Mouse (Mus musculus) forebrain, embryonic 13.5 days (tissue): Measurements from ENCODE around the gene Rpl26. TPM values are rescaled to one million over a fixed set of nuclear protein-coding genes. Genes with fewer than 3 reads are reported as not detected.
"Not testable (repeated sequence)": the region's sequence is repeated elsewhere in the genome, so short reads cannot be mapped to it uniquely, and the experiment has no call there.

ENCODE experiments used
- ATAC-seq: fragments of 200-750 bp; cut with Nextera tagmentation; 2 replicates; pipeline ENCODE4 v1.8.0; 2017
- H3K27ac ChIP-seq: fragments of 300-500 bp; sonication (generic); 2 replicates; pipeline ENCODE4 v1.5.1; 2015; ENCODE audit warnings: inconsistent platforms, mild to moderate bottlenecking, moderate library complexity
- H3K27me3 ChIP-seq: fragments of 300-500 bp; sonication (generic); 2 replicates; pipeline ENCODE4 v1.6.1; 2015; ENCODE audit warnings: mild to moderate bottlenecking, inconsistent platforms
- H3K36me3 ChIP-seq: fragments of 300-500 bp; sonication (generic); 2 replicates; pipeline ENCODE4 v1.6.1; 2015; ENCODE audit warnings: mild to moderate bottlenecking, inconsistent platforms; ENCODE audit not compliant: poor library complexity, severe bottlenecking
- H3K4me1 ChIP-seq: fragments of 300-500 bp; sonication (generic); 2 replicates; pipeline ENCODE4 v1.6.1; 2015; ENCODE audit warnings: inconsistent platforms
- H3K4me2 ChIP-seq: fragments of 300-500 bp; sonication (generic); 2 replicates; pipeline ENCODE4 v1.6.1; 2015; ENCODE audit warnings: inconsistent platforms, mild to moderate bottlenecking, moderate library complexity
- H3K4me3 ChIP-seq: fragments of 300-500 bp; sonication (generic); 2 replicates; pipeline ENCODE4 v1.5.1; 2015; ENCODE audit warnings: mild to moderate bottlenecking, inconsistent platforms
- H3K9ac ChIP-seq: fragments of 300-500 bp; sonication (generic); 2 replicates; pipeline ENCODE4 v1.6.1; 2015; ENCODE audit warnings: mild to moderate bottlenecking, inconsistent platforms
- H3K9me3 ChIP-seq: fragments of 300-500 bp; sonication (generic); replicated peaks from 2 replicates; pipeline ENCODE4 v1.6.1; 2016; ENCODE audit warnings: inconsistent platforms
- WGBS: fragments of 180-500 bp; shearing (Covaris S2); methylation state at CpG from one replicate; pipeline ENCODE4 v1.1.7; 2015; 5-methylcytosine and 5-hydroxymethylcytosine counted together
- polyA plus RNA-seq: library from polyadenylated mRNA; unstranded; fragments of >200 nt; fragmentation: Nextera tagmentation; extraction: Ambion mirVana; gene quantifications from 2 replicates; pipeline ENCODE4 v1.2.1, GENCODE M21; 2015

Gene Rpl26
- polyA plus RNA-seq, 1 experiment from 2014 or later: 887 TPM

- WGBS: 71% methylated on average over 5 of the region's 5 CpGs
- no peaks in the 10 kb centered on the region for H3K9me3 ChIP-seq
- H3K4me2 ChIP-seq: no peak overlapping the region
- H3K36me3 ChIP-seq: no peaks in the 10 kb centered on the region
- H3K27me3 ChIP-seq: no peaks in the 10 kb centered on the region
- no peaks in the 10 kb centered on the region for H3K4me1 ChIP-seq
- ATAC-seq: no peak
- H3K9ac ChIP-seq: no peak overlapping the region
- H3K4me3 ChIP-seq: no peak overlapping the region
- peak overlapping the region; percentile 37 for H3K27ac ChIP-seq
Observed at GRCm38 (mm10) chr11:68933885-68934507, 32.6 kb downstream of the Rpl26 start.

DNA sequence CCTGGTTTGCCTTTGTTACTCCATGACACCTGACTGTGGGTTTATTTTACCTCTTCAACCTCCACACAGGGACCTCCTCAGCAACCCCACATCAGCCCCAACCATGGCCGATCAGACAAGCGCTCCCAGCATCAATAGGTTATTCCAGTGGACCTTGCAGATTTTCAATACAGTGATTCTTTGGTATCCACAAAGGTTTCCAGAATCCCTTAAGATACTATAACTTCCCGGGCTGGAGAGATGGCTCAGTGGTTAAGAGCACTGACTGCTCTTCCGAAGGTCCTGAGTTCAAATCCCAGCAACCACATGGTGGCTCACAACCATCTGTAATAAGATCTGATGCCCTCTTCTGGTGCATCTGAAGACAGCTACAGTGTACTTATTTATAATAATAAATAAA lies 35.6 kb downstream of the Rpl26 start:
- ATAC-seq, H3K36me3 ChIP-seq, H3K9me3 ChIP-seq, H3K4me3 ChIP-seq, H3K27ac ChIP-seq, H3K27me3 ChIP-seq, H3K9ac ChIP-seq, H3K4me1 ChIP-seq, H3K4me2 ChIP-seq: not testable (repeated sequence)
- WGBS: 89% methylated on average over 4 of the region's 4 CpGs

DNA sequence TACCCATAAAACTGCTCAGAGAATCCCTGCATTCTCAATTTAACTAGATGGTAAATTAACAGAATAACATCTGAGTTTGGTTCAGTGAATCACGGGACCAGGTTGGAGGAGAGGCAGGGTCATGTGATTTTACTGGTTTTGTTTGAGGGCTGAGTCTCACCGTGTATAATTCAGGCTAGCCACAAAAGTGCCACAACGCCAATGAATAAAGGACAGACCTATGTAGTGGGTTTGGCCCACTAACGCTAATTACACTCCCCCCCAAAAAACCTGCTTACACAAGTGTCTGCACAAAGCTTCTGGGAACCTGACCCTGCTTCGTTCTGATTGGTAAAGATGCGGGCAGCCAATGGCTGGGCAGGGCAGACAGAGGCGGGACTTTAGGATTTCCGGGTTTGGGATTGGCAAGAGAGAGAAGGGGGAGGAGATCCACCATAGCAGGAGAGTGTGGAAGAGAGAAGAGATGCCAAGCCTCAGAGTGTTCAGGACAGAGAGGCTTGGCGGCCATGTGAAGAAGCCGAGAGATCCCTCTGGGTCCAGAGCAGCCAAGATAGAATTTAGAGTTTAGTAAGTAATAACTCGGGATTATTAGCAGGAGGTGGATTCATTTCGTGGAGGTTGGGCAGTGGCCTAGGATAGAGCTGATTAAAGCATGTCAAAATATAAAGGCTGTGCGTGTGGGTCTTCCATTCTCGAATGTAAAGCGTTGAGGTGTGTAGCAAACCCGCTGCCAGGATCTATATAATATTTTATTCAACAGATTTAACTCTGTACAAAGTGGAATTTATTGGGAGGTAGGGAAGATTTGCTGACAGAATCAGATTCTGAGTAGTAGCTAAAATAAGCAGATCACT lies 38.3 kb downstream of the Rpl26 start:
- H3K9me3 ChIP-seq: no peaks in the 10 kb centered on the region
- H3K27ac ChIP-seq: peak overlapping the region; percentile 72
- ATAC-seq: peak; percentile 100
- H3K4me1 ChIP-seq: peaks cover 6% of the 10 kb centered on the region
- WGBS: 2% methylated on average over 16 of the region's 16 CpGs
- peak overlapping the region; percentile 74 for H3K9ac ChIP-seq
- peak overlapping the region; percentile 67 for H3K4me2 ChIP-seq
- peak overlapping the region; percentile 49 for H3K4me3 ChIP-seq
- H3K27me3 ChIP-seq: no peaks in the 10 kb centered on the region
- H3K36me3 ChIP-seq: no peaks in the 10 kb centered on the region; the same call in 1 of the 2 replicates

DNA sequence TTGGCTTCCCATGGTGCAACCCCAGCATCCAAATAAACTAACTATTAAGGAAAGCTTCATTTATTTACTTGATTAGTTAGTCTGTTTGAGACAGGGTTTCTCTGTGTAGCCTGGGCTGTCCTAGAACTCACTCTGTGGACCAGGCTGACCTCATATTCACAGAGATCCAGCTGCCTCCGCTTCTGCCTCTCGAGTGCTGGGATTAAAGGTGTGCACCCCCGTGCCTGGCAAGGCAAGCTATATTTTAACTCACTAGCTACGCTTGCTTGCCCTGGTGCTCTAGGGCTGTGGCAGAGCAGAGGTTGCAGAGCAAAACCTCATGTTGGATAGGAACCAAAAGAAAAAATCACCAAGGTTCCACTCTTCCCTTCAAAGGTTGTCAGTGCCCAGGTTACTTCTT lies 39.1 kb downstream of the Rpl26 start:
- 54% methylated on average over 4 of the region's 4 CpGs for WGBS
- no peak overlapping the region for H3K27ac ChIP-seq

GRCm38 (mm10) chr11:68942731-68943130 lies 41.3 kb downstream of the Rpl26 start:
- no peak overlapping the region for H3K9ac ChIP-seq
- peaks cover 9% of the 10 kb centered on the region for H3K4me1 ChIP-seq
- no peak for ATAC-seq
- H3K4me2 ChIP-seq: no peak overlapping the region
- peaks cover 14% of the 10 kb centered on the region for H3K27me3 ChIP-seq
- no peak overlapping the region for H3K27ac ChIP-seq
- 92% methylated on average over 8 of the region's 8 CpGs for WGBS
- no peaks in the 10 kb centered on the region for H3K9me3 ChIP-seq
- no peaks in the 10 kb centered on the region; the same call in 1 of the 2 replicates for H3K36me3 ChIP-seq
- no peak overlapping the region for H3K4me3 ChIP-seq

More for the DNA sequence above, 39.1 kb downstream of the Rpl26 start:
- Histone ChIP-seq H3K27me3 (no peaks in the 10 kb centered on the region), H3K4me3 (peak overlapping the region; percentile 49), H3K36me3 (no peaks in the 10 kb centered on the region; the same call in 1 of the 2 replicates), H3K4me1 (peaks cover 6% of the 10 kb centered on the region), H3K9me3 (no peaks in the 10 kb centered on the region), H3K9ac (peak overlapping the region; percentile 74), H3K4me2 (peak overlapping the region; percentile 67)
- no peak for ATAC-seq

DNA sequence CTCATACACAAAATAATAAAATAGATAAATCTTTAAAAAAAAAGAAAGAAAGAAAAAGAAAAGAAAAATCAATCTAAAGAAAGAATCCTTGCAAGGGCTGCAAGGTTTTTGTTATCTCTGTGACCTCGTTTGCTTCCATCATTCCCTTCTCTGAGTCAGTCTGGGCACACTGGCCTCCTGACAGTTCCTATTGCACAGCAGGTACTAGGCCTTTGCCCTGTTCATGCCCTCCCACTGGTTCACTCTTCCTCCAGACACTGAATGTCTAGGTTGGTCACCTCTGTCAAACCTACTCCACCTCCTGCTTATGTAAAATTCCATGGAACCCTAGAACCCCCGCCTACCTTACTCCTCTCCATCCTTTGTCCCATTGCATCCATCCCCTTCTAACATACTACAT lies 43.9 kb downstream of the Rpl26 start:
- no peak for ATAC-seq
- Histone ChIP-seq H3K4me1 (peaks cover 7% of the 10 kb centered on the region), H3K9me3 (no peaks in the 10 kb centered on the region), H3K9ac (no peak overlapping the region), H3K4me3 (no peak overlapping the region), H3K27ac (no peak overlapping the region), H3K36me3 (no peaks in the 10 kb centered on the region; the same call in 1 of the 2 replicates), H3K27me3 (peaks cover 16% of the 10 kb centered on the region), H3K4me2 (no peak overlapping the region)
- 69% methylated on average over 2 of the region's 2 CpGs for WGBS

- Histone ChIP-seq H3K4me3 (no peak overlapping the region), H3K4me1 (peaks cover 3% of the 10 kb centered on the region; the same call in 1 of the 2 replicates), H3K9me3 (no peaks in the 10 kb centered on the region), H3K9ac (0 out of 2 replicates have a peak overlapping the region, but pooled peaks have one; percentile 1), H3K36me3 (no peaks in the 10 kb centered on the region; the same call in 1 of the 2 replicates), H3K27me3 (peaks cover 18% of the 10 kb centered on the region), H3K4me2 (no peak overlapping the region; the same call in 1 of the 2 replicates), H3K27ac (no peak overlapping the region)
- WGBS: 87% methylated on average over 4 of the region's 4 CpGs
- ATAC-seq: no peak
Observed at GRCm38 (mm10) chr11:68946001-68946400, 44.6 kb downstream of the Rpl26 start.

DNA sequence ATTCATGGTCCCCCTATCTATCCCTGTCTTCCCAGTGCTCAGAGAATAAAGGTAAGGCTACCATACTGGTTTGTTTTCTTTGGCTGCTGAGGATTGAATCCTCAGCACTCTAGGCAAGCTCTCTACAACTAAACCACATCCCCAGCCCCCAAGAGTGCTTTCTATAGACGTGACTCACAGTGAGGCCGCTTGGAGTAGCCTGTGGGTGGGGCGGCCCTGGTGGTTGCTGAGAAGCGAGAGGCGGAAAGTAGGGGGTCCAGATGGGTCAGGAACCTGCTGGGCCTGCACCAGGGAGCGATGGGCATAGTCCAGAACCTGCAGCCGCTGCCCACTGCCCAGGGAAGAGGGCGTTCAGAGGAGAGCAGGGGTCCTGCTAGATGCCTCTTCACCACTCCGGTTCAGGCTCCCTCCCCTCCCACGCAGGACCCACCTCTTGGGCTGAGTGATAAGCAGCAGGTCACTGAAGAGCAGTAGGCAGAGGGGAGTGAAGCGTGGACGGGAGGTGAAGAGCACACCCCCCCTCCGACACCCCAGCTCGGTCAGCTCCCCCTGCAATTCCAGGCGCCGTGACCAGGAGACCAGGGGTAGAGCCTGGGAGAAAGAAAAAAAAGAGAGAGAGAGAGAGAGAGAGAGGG lies 45.5 kb downstream of the Rpl26 start:
- Histone ChIP-seq H3K4me1 (peaks cover 3% of the 10 kb centered on the region; the same call in 1 of the 2 replicates), H3K4me3 (peak overlapping the region; percentile 28), H3K27ac (no peak overlapping the region), H3K36me3 (no peaks in the 10 kb centered on the region; the same call in 1 of the 2 replicates), H3K27me3 (peaks cover 27% of the 10 kb centered on the region), H3K4me2 (peak overlapping the region; percentile 49), H3K9me3 (no peaks in the 10 kb centered on the region), H3K9ac (peak overlapping the region; percentile 55)
- 9% methylated on average over 16 of the region's 16 CpGs for whole genome bisulfite sequencing
- no peak for ATAC-seq

DNA sequence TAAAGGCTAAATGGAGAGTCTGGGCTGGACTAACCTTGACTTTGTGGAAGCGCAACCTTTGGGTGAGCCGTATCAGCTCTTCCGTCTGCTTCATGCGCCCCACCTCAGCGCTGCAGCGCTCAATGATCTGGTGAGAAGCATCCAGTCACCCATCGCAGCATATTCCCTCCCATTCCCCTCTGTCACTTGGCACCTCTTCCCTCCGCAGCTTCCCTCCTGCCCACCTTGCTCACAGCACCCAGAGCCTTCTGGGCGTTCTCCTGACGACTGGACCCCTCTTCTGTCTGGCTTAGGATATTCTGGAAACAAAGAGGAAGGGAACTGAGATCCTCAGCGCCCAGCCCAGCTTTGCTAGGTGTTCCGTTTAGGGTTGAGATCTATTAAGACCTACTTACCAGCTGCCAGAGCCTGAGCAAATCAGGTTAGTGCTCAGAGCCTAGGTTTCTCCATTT lies 46.2 kb downstream of the Rpl26 start:
- no peaks in the 10 kb centered on the region for H3K9me3 ChIP-seq
- H3K27ac ChIP-seq: peak overlapping the region; percentile 11
- peak overlapping the region; percentile 54 for H3K9ac ChIP-seq
- H3K4me3 ChIP-seq: peak overlapping the region; percentile 21
- peak overlapping the region; percentile 49 for H3K4me2 ChIP-seq
- peak; percentile 36; the same call in 1 of the 2 replicates for ATAC-seq
- no peaks in the 10 kb centered on the region; the same call in 1 of the 2 replicates for H3K36me3 ChIP-seq
- H3K4me1 ChIP-seq: peaks cover 3% of the 10 kb centered on the region; the same call in 1 of the 2 replicates
- peaks cover 31% of the 10 kb centered on the region for H3K27me3 ChIP-seq
- WGBS: 3% methylated on average over 11 of the region's 12 CpGs

GRCm38 (mm10) chr11:68953903-68954302 lies 52.5 kb downstream of the Rpl26 start:
- Histone ChIP-seq H3K27me3 (peaks cover 61% of the 10 kb centered on the region), H3K9me3 (no peaks in the 10 kb centered on the region), H3K4me2 (peak overlapping the region; percentile 65), H3K4me1 (peaks cover 16% of the 10 kb centered on the region), H3K4me3 (peak overlapping the region; percentile 40), H3K36me3 (no peaks in the 10 kb centered on the region), H3K9ac (no peak overlapping the region), H3K27ac (no peak overlapping the region)
- no peak for ATAC-seq
- 14% methylated on average over 13 of the region's 13 CpGs for WGBS

GRCm38 (mm10) chr11:68954408-68954807 lies 53.0 kb downstream of the Rpl26 start:
- no peak overlapping the region for H3K27ac ChIP-seq
- no peaks in the 10 kb centered on the region for H3K9me3 ChIP-seq
- WGBS: under 1% methylated on average over 17 of the region's 17 CpGs
- peaks cover 61% of the 10 kb centered on the region for H3K27me3 ChIP-seq
- peak overlapping the region; percentile 66 for H3K9ac ChIP-seq
- peaks cover 16% of the 10 kb centered on the region for H3K4me1 ChIP-seq
- peak overlapping the region; percentile 40 for H3K4me3 ChIP-seq
- no peaks in the 10 kb centered on the region for H3K36me3 ChIP-seq
- H3K4me2 ChIP-seq: peak overlapping the region; percentile 65
- ATAC-seq: no peak
